Mouse (Mus musculus): Measurements from ENCODE around the gene Vmn1r192.
"Not testable (repeated sequence)": the region's sequence is repeated elsewhere in the genome, so short reads cannot be mapped to it uniquely, and the experiment has no call there.

Vmn1r192 gene

DNA sequence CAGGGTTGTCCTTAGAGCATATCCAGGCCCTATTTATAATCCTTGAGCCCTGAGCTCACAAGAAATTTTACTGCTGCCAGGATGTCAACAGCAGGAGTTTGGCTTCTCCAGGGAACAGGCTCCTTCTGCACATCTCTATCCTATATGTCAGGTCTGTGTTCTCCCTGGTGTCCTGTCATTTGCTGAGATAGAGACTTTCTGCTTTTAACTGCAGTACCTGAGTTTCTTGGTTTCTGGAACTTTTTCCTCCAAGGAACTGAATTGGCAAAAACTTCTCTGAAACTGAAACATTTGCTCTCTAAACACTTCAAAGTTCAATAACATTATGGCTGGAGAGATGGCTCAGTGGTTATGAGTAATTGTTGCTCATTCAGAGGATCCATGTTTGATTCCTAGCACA lies at the start of gene Vmn1r192:
Vmn1r192 (minus strand) TSS at position 101 of the 400 bp plus-strand sequence.
- no peak for DNase-seq (ENCODE audit: low spot score)

GRCm38 (mm10) chr13:22223060-22223459 lies 32.1 kb upstream of the Vmn1r192 start, which contains the start of gene Vmn1r193:
Vmn1r193 (minus strand) TSS chr13:22223160.
- DNase-seq (ENCODE audit: low spot score): not testable (repeated sequence)

DNA sequence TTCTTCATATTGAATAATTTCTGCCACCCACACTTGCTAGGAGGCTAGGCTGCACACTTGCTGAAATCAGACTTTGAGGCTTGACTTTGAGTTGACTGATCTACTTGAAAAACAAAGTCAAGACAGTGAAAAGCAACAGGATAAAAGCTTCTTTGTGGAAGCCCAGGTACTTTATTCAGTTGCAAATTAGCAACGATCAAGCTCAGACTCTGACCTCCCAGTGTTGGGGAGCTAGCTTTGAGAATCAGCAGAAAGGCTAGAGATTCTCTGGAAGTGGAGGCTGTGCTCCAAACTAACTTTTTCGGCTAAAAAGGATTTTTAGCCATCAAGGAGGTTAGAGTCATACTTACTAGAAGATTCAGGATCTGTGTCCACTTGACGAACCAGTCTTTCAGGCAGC lies 1.8 kb upstream of the Vmn1r192 start:
- DNase-seq (ENCODE audit: low spot score): not testable (repeated sequence)

- DNase-seq (ENCODE audit: low spot score): no peak
Measured at GRCm38 (mm10) chr13:22190385-22190784, 556 bp downstream of the Vmn1r192 start.

DNA sequence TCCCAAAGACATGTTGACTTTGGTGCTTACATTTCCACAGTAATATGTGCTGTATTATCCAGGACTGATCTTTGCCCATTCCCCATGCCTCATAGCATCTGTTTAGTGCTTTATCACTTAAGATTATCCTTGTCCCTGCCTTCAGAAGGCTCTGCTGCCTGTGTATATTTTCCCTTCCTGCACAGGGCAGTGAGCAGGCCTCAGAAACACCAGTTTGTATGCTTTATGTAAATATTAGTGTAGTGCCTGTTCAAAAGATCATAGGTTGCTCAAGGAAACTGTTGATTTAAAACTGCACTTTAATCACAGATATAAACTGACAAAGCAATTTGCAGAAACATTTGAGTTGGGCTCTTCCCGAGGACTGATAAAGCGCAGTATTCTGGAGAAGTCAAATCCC lies 1.6 kb downstream of the Vmn1r192 start:
- DNase-seq (ENCODE audit: low spot score): no peak

- DNase-seq (ENCODE audit: low spot score): no peak
Measured at GRCm38 (mm10) chr13:22183869-22184268, 7.1 kb downstream of the Vmn1r192 start, which contains the start of gene Vmn1r191. Vmn1r191 (minus strand) TSS chr13:22183969.

GRCm38 (mm10) chr13:22168416-22168815 lies 22.5 kb downstream of the Vmn1r192 start:
- DNase-seq (ENCODE audit: low spot score): no peak

DNA sequence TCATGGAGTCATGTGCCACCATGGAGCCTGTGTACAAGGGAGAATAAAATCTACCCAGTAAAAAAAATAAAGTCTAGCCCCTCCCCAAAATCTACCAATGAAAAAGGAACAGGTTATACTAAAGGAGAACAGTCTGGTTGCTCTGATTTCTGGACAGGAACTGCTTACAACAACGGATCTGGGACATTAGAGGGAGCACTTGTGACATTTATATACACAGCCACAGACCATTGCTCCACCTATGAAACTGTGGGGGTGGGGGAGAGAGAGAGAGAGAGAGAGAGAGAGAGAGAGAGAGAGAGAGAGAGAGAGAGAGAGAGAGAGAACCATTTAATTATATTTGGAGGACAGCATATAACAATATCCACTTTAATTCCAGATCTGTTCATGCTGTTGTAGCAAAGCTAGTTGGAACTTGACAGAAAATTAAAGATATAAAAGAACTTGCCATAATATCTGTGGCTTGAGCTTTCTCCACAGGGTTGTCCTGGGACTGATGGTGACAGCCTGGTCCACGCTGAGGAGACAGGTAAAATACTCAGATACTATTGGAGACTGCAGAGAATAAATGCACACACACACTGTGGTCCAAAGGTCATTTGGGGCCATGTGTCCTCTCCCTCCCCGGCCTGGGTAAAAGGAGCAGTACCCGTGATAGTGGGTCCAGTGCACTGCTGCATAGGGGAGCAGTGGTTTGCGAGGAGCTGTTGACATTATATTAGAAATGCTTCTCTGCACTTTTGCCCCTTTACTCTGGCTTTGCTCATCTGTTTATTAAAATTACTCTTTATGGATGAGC lies 54.2 kb downstream of the Vmn1r192 start:
- DNase-seq (ENCODE audit: low spot score): not testable (repeated sequence)
